Mouse (Mus musculus) forebrain, postnatal 0 days (tissue): ENCODE measurements around the gene Susd3. TPM values are rescaled to one million over a fixed set of nuclear protein-coding genes. Genes with fewer than 3 reads are reported as not detected.
A peak's percentile ranks its signal among the peaks of the same experiment; 100 is the strongest.

Experiments used
- ATAC-seq: fragments of 200-750 bp; cut with Nextera tagmentation; 2 replicates; pipeline ENCODE4 v1.8.0; 2017; ENCODE audit warnings: mild to moderate bottlenecking, moderate library complexity
- DNase-seq: peaks from one replicate; pipeline ENCODE4 v3.0.0-alpha.2; 2015
- H3K27ac ChIP-seq: fragments of 300-500 bp; sonication (generic); 2 replicates; pipeline ENCODE4 v1.5.1; 2014; ENCODE audit warnings: low read depth, mild to moderate bottlenecking, antibody characterized with exemption, low read length, moderate library complexity, mixed read lengths
- H3K27me3 ChIP-seq: fragments of 300-500 bp; sonication (generic); 2 replicates; pipeline ENCODE4 v1.6.1; 2014; ENCODE audit warnings: mild to moderate bottlenecking, low read length, mixed read lengths; ENCODE audit not compliant: insufficient read depth
- H3K36me3 ChIP-seq: fragments of 300-500 bp; sonication (generic); 2 replicates; pipeline ENCODE4 v1.6.1; 2014; ENCODE audit warnings: mild to moderate bottlenecking, moderate library complexity; ENCODE audit not compliant: insufficient read depth
- H3K4me1 ChIP-seq: fragments of 300-500 bp; sonication (generic); 2 replicates; pipeline ENCODE4 v1.6.1; 2014; ENCODE audit warnings: antibody characterized with exemption; ENCODE audit not compliant: insufficient read depth
- H3K4me2 ChIP-seq: fragments of 300-500 bp; sonication (generic); 2 replicates; pipeline ENCODE4 v1.6.1; 2014; ENCODE audit warnings: low read depth, mild to moderate bottlenecking, moderate library complexity
- H3K4me3 ChIP-seq: fragments of 300-500 bp; sonication (generic); 2 replicates; pipeline ENCODE4 v1.5.1; 2014; ENCODE audit warnings: low read depth, low read length, mixed read lengths
- H3K9ac ChIP-seq: fragments of 300-500 bp; sonication (generic); 2 replicates; pipeline ENCODE4 v1.6.1; 2014; ENCODE audit warnings: mild to moderate bottlenecking
- H3K9me3 ChIP-seq: fragments of 300-500 bp; sonication (generic); 2 replicates; pipeline ENCODE4 v1.6.1; 2016; ENCODE audit warnings: low read length
- CTCF ChIP-seq: sonication (generic); IDR thresholded peaks from 2 replicates; pipeline ENCODE4 v1.5.1; 2016; ENCODE audit warnings: antibody characterized with exemption, control low read depth, low read depth
- WGBS: fragments of 180-500 bp; shearing (Covaris S2); extraction: QIAGEN DNeasy Blood & Tissue Kit; methylation state at CpG from one replicate; pipeline ENCODE4 v1.1.7; 2014; 5-methylcytosine and 5-hydroxymethylcytosine counted together
- polyA plus RNA-seq: library from polyadenylated mRNA; unstranded; fragments of >200 nt; fragmentation: Nextera tagmentation; extraction: Ambion mirVana; gene quantifications from 2 replicates; pipeline ENCODE4 v1.2.1, GENCODE M21; 2015
- total RNA-seq: library from RNA; depleted of rRNA; stranded (reverse); fragments of >200 nt; gene quantifications from 2 replicates; pipeline ENCODE4 v1.2.3, GENCODE M21; 2014

Gene Susd3
- total and polyA plus RNA-seq, 2 experiments from 2014 or later: 0.38 to 1.2 TPM

DNA sequence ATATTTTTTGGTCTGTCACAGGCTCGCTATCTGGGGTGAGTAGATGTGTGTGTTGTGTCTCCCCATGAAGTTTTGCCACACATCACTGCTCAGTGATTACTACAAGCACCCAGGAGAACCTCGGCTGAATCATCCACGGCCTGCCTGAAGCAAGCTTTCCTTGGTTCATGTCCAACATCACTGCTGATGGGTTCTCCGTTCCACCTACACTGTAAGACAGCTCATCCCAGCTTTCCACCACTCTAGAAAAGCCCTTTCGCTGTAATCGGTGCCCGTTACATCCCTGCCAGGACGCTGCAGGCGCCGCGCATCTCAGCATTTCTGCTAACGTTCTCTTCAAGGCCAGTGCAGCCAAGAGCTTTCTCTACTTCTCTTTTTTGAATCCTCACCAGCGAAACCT, 4.2 kb upstream of the Susd3 start:
- TF ChIP-seq CTCF: no peak
- 89% methylated on average over 13 of the region's 13 CpGs for WGBS
- DNase-seq (no peak), ATAC-seq (no peak)
- no peaks in the 10 kb centered on the region; the same call in 1 of the 2 replicates for H3K4me1 ChIP-seq
- H3K9me3 ChIP-seq: no peaks in the 10 kb centered on the region
- H3K4me2 ChIP-seq: no peak overlapping the region
- peaks cover 12% of the 10 kb centered on the region for H3K27me3 ChIP-seq
- no peak overlapping the region for H3K9ac ChIP-seq
- no peak overlapping the region for H3K27ac ChIP-seq
- no peak overlapping the region for H3K4me3 ChIP-seq
- H3K36me3 ChIP-seq: no peaks in the 10 kb centered on the region

DNA sequence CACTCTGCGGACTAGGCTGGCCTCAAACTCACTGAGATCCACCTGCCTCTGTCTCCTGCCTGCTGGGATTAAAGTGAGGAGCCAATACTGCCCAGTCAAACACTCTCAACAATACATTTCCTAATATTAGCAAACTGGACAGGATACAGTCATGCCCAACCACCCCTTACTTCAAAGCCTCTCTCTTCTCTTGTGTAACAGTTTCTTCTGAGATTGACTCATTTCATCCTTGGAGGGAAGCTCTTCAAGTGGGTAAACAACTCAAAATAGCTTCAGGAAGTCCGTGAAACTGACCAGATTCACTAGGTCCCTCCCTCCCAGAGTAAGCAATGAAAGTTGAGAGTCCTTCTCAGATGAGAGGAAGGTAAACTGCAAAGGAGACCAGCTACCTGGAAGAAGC, 3.6 kb upstream of the Susd3 start:
- ATAC-seq: no peak
- TF ChIP-seq CTCF: no peak
- 83% methylated on average over 2 of the region's 2 CpGs for WGBS
- H3K27ac ChIP-seq: no peak overlapping the region
- no peak overlapping the region for H3K4me3 ChIP-seq
- no peaks in the 10 kb centered on the region; the same call in 1 of the 2 replicates for H3K4me1 ChIP-seq
- H3K4me2 ChIP-seq: no peak overlapping the region
- H3K9ac ChIP-seq: no peak overlapping the region
- no peak for DNase-seq
- no peaks in the 10 kb centered on the region for H3K36me3 ChIP-seq
- H3K9me3 ChIP-seq: no peaks in the 10 kb centered on the region
- H3K27me3 ChIP-seq: peaks cover 18% of the 10 kb centered on the region

DNA sequence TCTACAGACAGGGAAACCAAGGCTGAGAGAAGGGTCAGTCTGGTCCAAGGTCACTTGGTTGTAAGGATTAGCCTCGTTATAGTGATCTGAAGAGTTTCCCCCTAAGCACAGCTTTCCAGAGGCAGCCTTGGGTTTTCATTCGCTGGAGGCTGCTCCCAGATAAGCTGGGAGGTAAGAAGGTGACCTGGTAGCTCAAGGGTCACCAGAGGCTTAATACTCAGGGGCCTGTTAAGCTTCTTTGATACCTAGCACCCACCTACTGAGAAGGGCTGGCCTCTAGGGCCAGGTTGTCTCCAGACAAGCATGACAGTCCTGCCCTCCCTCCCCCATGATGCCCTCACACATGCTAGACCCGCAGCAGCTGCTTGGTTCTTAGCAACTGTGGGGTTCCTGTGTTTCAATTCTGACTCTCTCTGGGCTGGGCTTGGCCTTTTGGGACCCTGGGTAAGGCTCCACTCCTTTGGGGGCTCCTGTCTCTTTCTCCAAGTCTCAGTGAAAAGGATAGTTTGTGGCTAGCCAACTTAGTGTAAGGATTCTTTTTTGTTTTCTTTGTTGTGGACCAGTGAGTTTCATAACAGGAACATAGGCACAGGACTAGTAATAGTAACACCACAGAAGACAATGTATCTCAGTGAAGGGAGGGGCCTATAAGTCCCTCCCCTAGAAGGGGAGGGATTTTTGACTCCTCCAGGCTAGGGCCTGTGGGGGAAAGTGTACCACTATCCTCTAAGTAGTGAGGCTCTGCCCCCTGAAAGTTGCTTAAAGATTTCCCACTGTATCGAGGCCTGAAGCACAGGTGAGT, 2.4 kb upstream of the Susd3 start:
- Histone ChIP-seq H3K4me1 (no peaks in the 10 kb centered on the region; the same call in 1 of the 2 replicates), H3K9ac (no peak overlapping the region), H3K27ac (no peak overlapping the region), H3K4me2 (no peak overlapping the region), H3K9me3 (no peaks in the 10 kb centered on the region), H3K27me3 (peaks cover 27% of the 10 kb centered on the region), H3K4me3 (no peak overlapping the region), H3K36me3 (no peaks in the 10 kb centered on the region)
- DNase-seq (no peak), ATAC-seq (no peak)
- WGBS: 28% methylated on average over 4 of the region's 4 CpGs
- TF ChIP-seq CTCF: no peak

DNA sequence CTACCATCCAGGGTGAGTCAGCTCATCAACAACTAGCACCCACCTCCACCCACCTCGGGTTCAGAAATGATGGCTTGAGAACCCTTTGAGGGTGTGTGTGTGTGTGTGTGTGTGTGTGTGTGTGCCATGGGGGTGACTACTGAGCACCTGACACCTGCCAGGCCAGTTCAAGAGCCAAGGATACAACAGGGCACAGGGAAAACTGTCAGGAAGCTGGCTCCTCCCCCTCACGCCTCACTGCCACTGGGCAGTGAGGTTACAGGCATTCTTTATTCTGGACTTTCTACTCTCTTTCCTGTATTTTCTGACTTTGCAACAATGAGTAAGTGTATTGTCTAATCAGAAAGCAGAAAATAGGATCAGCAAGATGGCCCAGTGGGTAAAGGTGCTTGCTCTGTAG, 1.1 kb upstream of the Susd3 start:
- no peak for TF ChIP-seq CTCF
- H3K9ac ChIP-seq: no peak overlapping the region
- H3K36me3 ChIP-seq: no peaks in the 10 kb centered on the region
- DNase-seq (no peak), ATAC-seq (no peak)
- H3K27me3 ChIP-seq: peaks cover 27% of the 10 kb centered on the region
- H3K4me2 ChIP-seq: no peak overlapping the region
- H3K4me3 ChIP-seq: no peak overlapping the region
- no peaks in the 10 kb centered on the region for H3K9me3 ChIP-seq
- WGBS: 60% methylated on average over 2 of the region's 2 CpGs
- H3K4me1 ChIP-seq: no peaks in the 10 kb centered on the region; the same call in 1 of the 2 replicates
- no peak overlapping the region for H3K27ac ChIP-seq

DNA sequence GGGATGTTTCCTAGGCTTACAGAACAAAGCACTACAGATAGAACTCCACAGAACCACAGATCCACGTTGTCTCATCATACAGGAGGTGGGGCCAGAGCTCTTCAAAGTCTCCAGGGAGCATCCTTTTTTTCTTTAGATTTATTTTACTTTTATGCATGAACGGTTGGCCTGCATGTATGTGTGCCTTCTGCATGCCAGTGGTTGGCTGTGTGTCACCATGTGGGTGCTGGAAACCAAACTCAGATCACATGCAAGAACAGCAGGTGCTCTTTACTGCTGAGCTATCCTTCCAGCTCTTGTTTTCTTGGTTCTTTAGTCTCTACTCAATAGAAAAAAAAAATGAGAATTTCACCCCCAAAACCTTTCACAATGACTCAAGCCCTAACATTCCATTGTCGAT, 417 bp upstream of the Susd3 start:
- no peak for TF ChIP-seq CTCF
- Histone ChIP-seq H3K4me3 (no peak overlapping the region), H3K9me3 (no peaks in the 10 kb centered on the region), H3K4me2 (no peak overlapping the region), H3K36me3 (no peaks in the 10 kb centered on the region), H3K9ac (no peak overlapping the region), H3K4me1 (no peaks in the 10 kb centered on the region; the same call in 1 of the 2 replicates), H3K27ac (no peak overlapping the region), H3K27me3 (peaks cover 27% of the 10 kb centered on the region)
- DNase-seq: no peak
- 61% methylated on average over 3 of the region's 3 CpGs for WGBS
- 0 out of 2 replicates have a peak, but pooled peaks have one; percentile 32 for ATAC-seq

DNA sequence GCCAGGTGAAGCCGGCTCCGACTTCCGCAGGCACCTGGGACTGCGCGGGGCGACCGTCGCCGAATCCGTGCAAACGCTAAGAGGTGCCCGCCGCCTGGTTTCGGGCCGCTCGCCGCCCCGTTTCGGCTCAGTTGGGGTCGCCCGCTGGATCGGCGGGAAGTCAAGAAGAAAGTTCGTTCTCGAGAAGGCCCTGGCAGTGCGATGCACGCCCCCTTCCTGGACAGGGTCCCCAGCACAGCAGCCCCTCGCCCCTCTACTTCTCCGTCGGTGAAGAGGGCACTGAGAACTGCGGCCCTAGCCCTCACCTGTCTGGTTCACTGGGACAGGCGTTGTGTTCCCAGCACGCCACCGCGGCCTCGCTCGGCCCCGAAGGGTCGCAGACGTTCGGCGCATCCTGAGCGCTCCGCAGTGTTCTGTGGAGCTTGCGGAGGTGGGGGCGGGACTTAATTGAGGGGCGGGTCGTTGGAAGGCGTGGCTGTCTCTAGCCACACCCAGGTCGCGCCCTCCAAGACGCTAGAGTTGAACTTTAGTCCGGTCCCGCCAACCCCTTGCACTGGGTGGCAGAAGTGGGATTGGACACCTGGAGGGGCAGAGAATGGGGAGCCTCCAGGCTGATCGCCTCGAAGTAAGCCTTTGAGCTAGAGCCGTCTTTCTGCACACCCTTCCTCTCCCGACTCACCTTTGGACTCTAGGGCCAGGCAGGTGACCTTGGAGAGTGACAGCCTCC, 603 bp downstream of the Susd3 start:
- no peaks in the 10 kb centered on the region for H3K36me3 ChIP-seq
- peaks cover 27% of the 10 kb centered on the region for H3K27me3 ChIP-seq
- WGBS: 4% methylated on average over 57 of the region's 58 CpGs
- ATAC-seq (peak; percentile 47; the same call in 1 of the 2 replicates), DNase-seq (no peak)
- peak overlapping the region; percentile 55 for H3K4me2 ChIP-seq
- no peaks in the 10 kb centered on the region; the same call in 1 of the 2 replicates for H3K4me1 ChIP-seq
- peak overlapping the region; percentile 35 for H3K4me3 ChIP-seq
- H3K9me3 ChIP-seq: no peaks in the 10 kb centered on the region
- H3K27ac ChIP-seq: no peak overlapping the region
- TF ChIP-seq CTCF: no peak
- no peak overlapping the region for H3K9ac ChIP-seq

DNA sequence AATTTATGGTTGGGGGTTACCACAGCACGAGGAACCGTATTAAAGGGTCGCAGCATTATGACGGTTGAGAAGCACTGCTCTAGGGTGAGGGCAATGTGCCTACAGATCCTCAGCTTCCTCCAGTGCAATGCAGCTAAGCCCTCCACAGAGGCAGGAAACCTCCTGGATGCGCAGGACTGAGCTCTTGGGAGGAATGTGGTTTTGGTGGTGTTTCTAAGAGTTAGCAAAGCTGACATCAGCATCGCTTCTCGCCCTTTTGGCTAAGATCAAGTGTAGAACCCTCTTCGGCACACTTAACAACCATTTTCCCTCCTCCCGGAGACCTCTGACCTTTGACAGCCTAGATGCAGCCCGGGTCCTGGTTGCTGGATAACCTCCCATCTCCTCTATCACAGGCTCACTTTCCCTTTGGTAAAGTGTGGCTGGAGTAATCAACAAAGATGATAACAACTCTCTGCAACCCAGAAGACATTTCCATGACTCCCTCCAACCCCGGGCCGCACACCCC, 1.2 kb downstream of the Susd3 start:
- Histone ChIP-seq H3K9me3 (no peaks in the 10 kb centered on the region), H3K27ac (no peak overlapping the region), H3K4me1 (no peaks in the 10 kb centered on the region; the same call in 1 of the 2 replicates), H3K36me3 (no peaks in the 10 kb centered on the region), H3K27me3 (peaks cover 27% of the 10 kb centered on the region), H3K4me3 (peak overlapping the region; percentile 35), H3K4me2 (peak overlapping the region; percentile 55), H3K9ac (no peak overlapping the region)
- no peak for ATAC-seq
- no peak for DNase-seq
- no peak for TF ChIP-seq CTCF
- 46% methylated on average over 12 of the region's 12 CpGs for WGBS
